Mouse (Mus musculus): ENCODE data around the gene Spats2l. TPM values are rescaled to one million over a fixed set of nuclear protein-coding genes. Genes with fewer than 3 reads are reported as not detected.
A peak's percentile ranks its signal among the peaks of the same experiment; 100 is the strongest.

Gene Spats2l
- total and polyA plus RNA-seq, 3 experiments: 5.1 to 7.2 (median 6.1) TPM

DNA sequence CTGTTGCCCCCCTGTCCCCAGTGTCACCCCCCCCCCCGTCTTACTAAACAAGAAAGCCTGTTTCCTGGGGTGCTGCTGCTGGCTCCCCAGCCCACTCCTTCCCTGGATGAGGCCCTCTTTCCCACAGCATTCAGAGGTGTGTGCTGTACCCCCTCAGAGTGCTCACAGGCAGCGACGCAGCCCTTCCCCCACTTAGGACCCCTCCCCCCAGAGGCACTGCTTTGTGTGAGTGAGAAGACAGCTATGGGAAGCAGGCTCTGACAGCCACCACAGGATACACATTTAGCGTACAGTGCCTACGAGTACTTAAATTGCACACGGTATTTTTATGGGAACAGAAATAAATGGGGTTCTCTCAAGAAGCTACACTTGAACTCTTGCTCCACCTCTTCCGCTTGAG lies 33.9 kb downstream of the Spats2l start:
- Histone ChIP-seq H3K4me1 (ENCODE audit: control insufficient read depth, insufficient read depth, low read length) (peaks cover 2% of the 10 kb centered on the region; the same call in 1 of the 2 replicates), H3K4me3 (no peak overlapping the region), H3K27me3 (ENCODE audit: control insufficient read depth, insufficient read depth, low read length) (no peaks in the 10 kb centered on the region), H3K36me3 (ENCODE audit: control insufficient read depth, insufficient read depth, low read length) (no peaks in the 10 kb centered on the region), H3K9ac (ENCODE audit: low read depth, low read length) (no peak overlapping the region), H3K27ac (no peak overlapping the region), H3K79me2 (replicated peaks; ENCODE audit: control insufficient read depth, insufficient read depth, low read length) (no peaks in the 10 kb centered on the region)
- WGBS: 68% methylated on average over 7 of the region's 7 CpGs
- TF ChIP-seq EP300 (IDR thresholded peaks at IDR 0.05; ENCODE audit: insufficient read depth, low read depth, low read length): no peak
- TF ChIP-seq CTCF (IDR thresholded peaks at IDR 0.05): no peak
- no peak for TF ChIP-seq POLR2A (IDR thresholded peaks at IDR 0.05; ENCODE audit: insufficient read depth, low read depth, low read length)
- intact Hi-C loops (cut with DNase I): no loop called here
- no peak for DNase-seq

DNA sequence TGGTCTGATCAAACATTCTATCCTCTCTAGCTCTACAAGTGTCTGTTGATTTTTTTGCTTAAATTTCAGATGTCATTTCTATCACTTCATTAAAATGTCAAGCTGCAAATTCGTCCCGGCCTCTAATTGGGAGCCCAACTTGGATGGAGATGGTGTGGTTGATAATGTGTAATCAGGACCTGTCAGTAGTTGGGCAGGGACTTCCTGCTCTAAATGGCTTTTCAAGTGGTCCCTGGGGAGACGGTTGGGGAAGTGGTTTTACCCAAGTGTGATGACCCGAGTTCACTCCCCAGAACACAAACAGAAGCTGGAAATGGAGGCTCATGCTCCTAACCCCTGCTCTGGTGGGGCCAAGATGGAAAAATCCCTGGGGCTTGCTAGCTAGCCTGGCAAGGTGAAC lies 36.3 kb downstream of the Spats2l start:
- TF ChIP-seq POLR2A (IDR thresholded peaks at IDR 0.05; ENCODE audit: insufficient read depth, low read depth, low read length) (no peak), EP300 (IDR thresholded peaks at IDR 0.05; ENCODE audit: insufficient read depth, low read depth, low read length) (no peak), CTCF (IDR thresholded peaks at IDR 0.05) (no peak)
- intact Hi-C loops (cut with DNase I): no loop called here

DNA sequence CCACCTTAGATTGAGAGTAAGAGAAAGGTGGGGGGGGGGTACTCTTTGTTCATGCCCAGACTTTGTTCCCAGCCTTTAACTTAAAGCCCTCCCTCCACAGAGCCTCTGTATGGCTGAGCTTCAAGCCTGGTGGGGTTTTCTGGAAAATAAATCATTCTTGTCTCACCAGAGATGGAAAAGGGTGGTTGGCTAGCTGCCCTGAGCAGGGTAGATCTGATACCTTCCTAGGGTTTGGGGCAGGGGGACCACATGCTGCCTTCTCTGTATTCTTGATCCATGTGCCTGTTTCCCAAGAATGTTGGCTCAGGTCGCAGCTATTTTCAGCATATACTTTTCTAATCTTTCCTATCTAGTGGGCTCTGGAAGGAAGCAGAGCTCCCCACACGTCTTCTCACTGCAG lies 43.1 kb downstream of the Spats2l start:
- Histone ChIP-seq H3K4me1 (ENCODE audit: control insufficient read depth, insufficient read depth, low read length) (no peaks in the 10 kb centered on the region), H3K27ac (no peak overlapping the region), H3K9ac (ENCODE audit: low read depth, low read length) (no peak overlapping the region), H3K79me2 (replicated peaks; ENCODE audit: control insufficient read depth, insufficient read depth, low read length) (no peaks in the 10 kb centered on the region), H3K4me3 (no peak overlapping the region), H3K27me3 (ENCODE audit: control insufficient read depth, insufficient read depth, low read length) (no peaks in the 10 kb centered on the region), H3K36me3 (ENCODE audit: control insufficient read depth, insufficient read depth, low read length) (no peaks in the 10 kb centered on the region)
- TF ChIP-seq POLR2A (IDR thresholded peaks at IDR 0.05; ENCODE audit: insufficient read depth, low read depth, low read length) (no peak), EP300 (IDR thresholded peaks at IDR 0.05; ENCODE audit: insufficient read depth, low read depth, low read length) (no peak), CTCF (IDR thresholded peaks at IDR 0.05) (no peak)
- no peak for DNase-seq
- 22% methylated on average over 2 of the region's 2 CpGs for WGBS
- intact Hi-C loops (cut with DNase I): no loop called here

More for the DNA sequence above, 36.3 kb downstream of the Spats2l start:
- no peaks in the 10 kb centered on the region for H3K27me3 ChIP-seq (ENCODE audit: control insufficient read depth, insufficient read depth, low read length)
- no peak overlapping the region for H3K9ac ChIP-seq (ENCODE audit: low read depth, low read length)
- 51% methylated on average over 4 of the region's 4 CpGs for WGBS
- H3K4me1 ChIP-seq (ENCODE audit: control insufficient read depth, insufficient read depth, low read length): peaks cover 2% of the 10 kb centered on the region; the same call in 1 of the 2 replicates
- no peak for DNase-seq
- no peak overlapping the region for H3K4me3 ChIP-seq
- H3K36me3 ChIP-seq (ENCODE audit: control insufficient read depth, insufficient read depth, low read length): no peaks in the 10 kb centered on the region
- H3K79me2 ChIP-seq (replicated peaks; ENCODE audit: control insufficient read depth, insufficient read depth, low read length): no peaks in the 10 kb centered on the region
- H3K27ac ChIP-seq: no peak overlapping the region

DNA sequence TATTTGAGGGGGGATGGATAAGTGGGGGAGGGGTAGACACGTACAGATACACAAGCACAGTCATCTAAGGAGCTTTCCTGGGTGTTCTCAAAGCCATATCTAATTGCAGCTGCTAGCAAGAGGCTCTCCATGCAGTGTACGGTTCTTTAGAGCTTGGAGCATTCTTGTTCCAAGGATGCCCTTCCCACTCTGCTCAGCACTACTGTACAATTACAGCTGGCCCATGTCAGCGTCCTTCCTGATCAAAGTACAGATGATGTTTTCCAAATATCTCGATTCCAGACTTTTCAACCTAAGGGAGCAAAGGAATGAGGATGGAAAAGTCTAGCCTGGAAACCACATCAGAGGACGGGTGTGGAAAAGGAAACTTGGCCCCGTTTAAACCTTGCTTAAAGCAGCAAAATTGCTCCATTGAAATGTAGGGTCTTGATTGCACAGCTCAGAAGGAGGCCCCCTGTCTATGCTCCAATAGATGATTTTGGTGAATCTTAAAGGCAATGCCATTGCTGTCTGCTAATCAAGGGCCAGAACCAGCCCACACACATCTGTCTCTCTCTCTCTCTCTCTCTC lies 46.6 kb downstream of the Spats2l start:
- Histone ChIP-seq H3K27ac (no peak overlapping the region), H3K9ac (ENCODE audit: low read depth, low read length) (no peak overlapping the region), H3K36me3 (ENCODE audit: control insufficient read depth, insufficient read depth, low read length) (no peaks in the 10 kb centered on the region), H3K4me1 (ENCODE audit: control insufficient read depth, insufficient read depth, low read length) (no peaks in the 10 kb centered on the region), H3K27me3 (ENCODE audit: control insufficient read depth, insufficient read depth, low read length) (no peaks in the 10 kb centered on the region), H3K79me2 (replicated peaks; ENCODE audit: control insufficient read depth, insufficient read depth, low read length) (no peaks in the 10 kb centered on the region), H3K4me3 (no peak overlapping the region)
- 59% methylated on average over 6 of the region's 6 CpGs for WGBS
- intact Hi-C loops (cut with DNase I): no loop called here
- TF ChIP-seq CTCF (IDR thresholded peaks at IDR 0.05): no peak
- TF ChIP-seq POLR2A (IDR thresholded peaks at IDR 0.05; ENCODE audit: insufficient read depth, low read depth, low read length): no peak
- no peak for TF ChIP-seq EP300 (IDR thresholded peaks at IDR 0.05; ENCODE audit: insufficient read depth, low read depth, low read length)
- DNase-seq: no peak

DNA sequence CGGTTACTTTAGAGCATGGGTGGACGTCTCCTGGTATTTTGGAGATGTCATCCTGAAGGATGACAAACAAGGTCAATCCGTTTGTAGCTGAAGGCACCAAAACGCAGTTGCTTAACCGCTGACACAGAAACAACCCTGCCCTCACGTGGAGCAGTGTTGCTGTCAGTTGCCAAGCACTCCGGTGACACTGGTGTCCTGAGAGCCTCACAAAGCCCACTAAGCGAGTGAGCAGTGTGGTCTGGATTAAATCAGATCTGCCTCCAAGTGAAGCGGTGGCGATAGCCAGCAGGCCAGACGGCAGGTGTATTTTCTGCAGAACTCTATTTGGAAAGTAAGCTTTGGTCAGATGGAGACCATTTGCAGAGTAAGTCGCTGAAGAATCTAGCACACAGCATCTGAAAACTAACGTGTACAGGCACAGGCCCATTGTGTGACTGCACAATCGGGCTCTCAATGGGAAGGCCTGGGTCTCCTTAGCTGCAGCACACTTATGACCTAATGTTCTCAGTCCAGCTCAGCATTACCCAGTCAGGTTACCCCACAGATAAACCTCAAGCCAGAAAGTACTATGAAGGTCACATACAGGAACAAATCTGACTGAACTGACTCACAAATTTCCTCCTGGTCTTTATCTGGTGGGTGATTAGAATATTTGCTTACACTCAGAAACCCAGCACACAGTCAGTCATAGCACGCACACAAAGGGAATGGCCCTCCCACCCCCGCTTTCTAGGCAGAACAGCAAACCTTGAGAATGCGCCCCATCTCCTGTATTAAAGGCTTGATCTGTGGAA lies 51.2 kb downstream of the Spats2l start:
- H3K4me3 ChIP-seq: no peak overlapping the region
- H3K36me3 ChIP-seq (ENCODE audit: control insufficient read depth, insufficient read depth, low read length): no peaks in the 10 kb centered on the region
- H3K9ac ChIP-seq (ENCODE audit: low read depth, low read length): no peak overlapping the region
- no peak for DNase-seq
- intact Hi-C loops (cut with DNase I): no loop called here
- TF ChIP-seq EP300 (IDR thresholded peaks at IDR 0.05; ENCODE audit: insufficient read depth, low read depth, low read length) (no peak), CTCF (IDR thresholded peaks at IDR 0.05) (no peak), POLR2A (IDR thresholded peaks at IDR 0.05; ENCODE audit: insufficient read depth, low read depth, low read length) (no peak)
- WGBS: 66% methylated on average over 17 of the region's 17 CpGs
- no peaks in the 10 kb centered on the region for H3K79me2 ChIP-seq (replicated peaks; ENCODE audit: control insufficient read depth, insufficient read depth, low read length)
- no peaks in the 10 kb centered on the region for H3K27me3 ChIP-seq (ENCODE audit: control insufficient read depth, insufficient read depth, low read length)
- H3K27ac ChIP-seq: no peak overlapping the region
- no peaks in the 10 kb centered on the region for H3K4me1 ChIP-seq (ENCODE audit: control insufficient read depth, insufficient read depth, low read length)

DNA sequence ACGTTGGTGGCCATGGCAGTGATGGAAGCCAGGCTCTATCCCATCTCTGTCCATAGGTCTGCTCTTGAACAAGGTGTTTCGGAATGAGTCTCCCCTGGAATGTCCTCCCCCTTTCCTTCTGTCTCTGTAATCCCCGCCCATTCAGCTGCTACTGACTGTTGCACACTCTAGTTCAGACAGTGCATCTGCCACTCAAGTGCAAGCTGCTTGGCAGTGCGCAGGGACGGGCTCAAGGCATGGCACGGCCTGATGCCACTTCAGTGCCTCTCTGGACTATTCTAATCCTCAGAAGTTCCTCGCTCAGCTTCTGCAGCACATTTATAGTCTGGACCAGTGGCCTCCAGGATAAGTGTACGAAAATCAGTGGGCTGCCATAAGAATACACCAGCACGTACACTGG lies 52.3 kb downstream of the Spats2l start:
- no peak overlapping the region for H3K4me3 ChIP-seq
- no peaks in the 10 kb centered on the region for H3K4me1 ChIP-seq (ENCODE audit: control insufficient read depth, insufficient read depth, low read length)
- intact Hi-C loops (cut with DNase I): no loop called here
- 90% methylated on average over 9 of the region's 9 CpGs for WGBS
- no peaks in the 10 kb centered on the region for H3K36me3 ChIP-seq (ENCODE audit: control insufficient read depth, insufficient read depth, low read length)
- H3K27ac ChIP-seq: no peak overlapping the region
- H3K9ac ChIP-seq (ENCODE audit: low read depth, low read length): no peak overlapping the region
- peak in 1 of 2 experiments; percentile 11 for DNase-seq
- H3K79me2 ChIP-seq (replicated peaks; ENCODE audit: control insufficient read depth, insufficient read depth, low read length): no peaks in the 10 kb centered on the region
- TF ChIP-seq EP300 (IDR thresholded peaks at IDR 0.05; ENCODE audit: insufficient read depth, low read depth, low read length): no peak
- no peak for TF ChIP-seq POLR2A (IDR thresholded peaks at IDR 0.05; ENCODE audit: insufficient read depth, low read depth, low read length)
- TF ChIP-seq CTCF (IDR thresholded peaks at IDR 0.05): no peak
- no peaks in the 10 kb centered on the region for H3K27me3 ChIP-seq (ENCODE audit: control insufficient read depth, insufficient read depth, low read length)
